Mouse (Mus musculus) liver (tissue): ENCODE results near the gene Pde4d.

Experiments
- DNase-seq: peaks from one replicate; pipeline ENCODE4 v3.0.0-alpha.2; 2020; ENCODE audit warnings: mixed read lengths

The Pde4d gene

GRCm38 (mm10) chr13:110002081-110002480, 1552.3 kb downstream of the Pde4d start:
- DNase-seq = no peak
